Comparison of ENCODE assay signal across 14 mouse cellular contexts in the genomic region with DNA sequence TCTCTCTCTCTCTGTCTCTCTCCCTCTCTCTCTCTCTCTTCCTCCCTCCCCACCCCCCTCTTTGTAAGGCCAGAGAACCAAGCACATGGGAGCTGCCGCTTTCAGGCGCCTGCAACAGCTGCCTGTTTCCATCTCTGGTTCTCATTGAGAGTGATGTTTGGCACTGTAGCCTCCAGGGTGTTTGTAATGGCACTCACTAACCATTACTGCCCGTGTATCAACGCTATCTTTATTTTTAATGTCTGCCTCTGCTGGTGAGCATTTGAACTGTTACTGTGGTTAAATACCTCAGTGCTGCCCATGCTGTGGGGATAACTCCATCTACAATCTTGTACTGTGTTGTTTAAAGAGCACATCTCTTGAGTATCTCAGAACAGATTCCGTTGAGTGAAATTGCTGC. TPM values are rescaled to one million over a fixed set of nuclear protein-coding genes. Genes with fewer than 3 reads are reported as not detected.
DNase-seq lines count a peak whose midpoint lies in the region; ATAC-seq and TF ChIP-seq lines count a peak whose summit lies in the region.
"Had no signal": no experiment of that assay in that cellular context is flagged by ENCODE, and none has a peak within 500 bp of the region (broad histone marks: within the 10 kb centered on the region; RNA-seq: fewer than 3 reads in every experiment).

No protein-coding gene starts in this region.

- peaks cover 9% of the 10 kb centered on the region for H3K4me1 ChIP-seq in liver, embryonic 15.5 days (replicated peaks)
- H3K4me1 ChIP-seq in liver, embryonic 12.5 days: peaks cover 16% of the 10 kb centered on the region
- H3K4me1 ChIP-seq in bone marrow macrophage, adult 2 months (ENCODE audit: control insufficient read depth, insufficient read depth, low read length): peaks cover 33% of the 10 kb centered on the region

- no peak for TF ChIP-seq POLR2A in bone marrow macrophage, adult 2 months (IDR thresholded peaks at IDR 0.05; ENCODE audit: borderline replicate concordance, low read depth, low read length)

- DNase-seq in CD4-positive, CD25-positive, alpha-beta regulatory T cell, adult 2 months (ENCODE audit: low read depth, low spot score): peak; percentile 20
- no peak for DNase-seq in cerebellum, adult 18-20 months
- no peak for DNase-seq in thymus, adult 18-20 months
- DNase-seq: cerebellum, adult 11 months; gastrocnemius, postnatal 36 days had no signal

- H3K9me3 ChIP-seq in liver, embryonic 15.5 days (replicated peaks): no peaks in the 10 kb centered on the region
- H3K9me3 ChIP-seq in liver, embryonic 12.5 days (replicated peaks): no peaks in the 10 kb centered on the region
- H3K9me3 ChIP-seq: forebrain, embryonic 10.5 days; heart, embryonic 13.5 days; hindbrain, embryonic 12.5 days; midbrain, embryonic 15.5 days had no signal

- H3K36me3 ChIP-seq in liver, embryonic 15.5 days (replicated peaks): no peaks in the 10 kb centered on the region
- H3K36me3 ChIP-seq in liver, embryonic 12.5 days: no peaks in the 10 kb centered on the region
- H3K36me3 ChIP-seq: forebrain, embryonic 10.5 days; heart, embryonic 13.5 days; hindbrain, embryonic 12.5 days; midbrain, embryonic 15.5 days had no signal

- peak overlapping the region; percentile 18; the same call in 1 of the 2 replicates for H3K4me2 ChIP-seq in liver, embryonic 15.5 days
- no peak overlapping the region for H3K4me2 ChIP-seq in liver, embryonic 12.5 days
- H3K4me2 ChIP-seq: heart, embryonic 13.5 days; hindbrain, embryonic 12.5 days; midbrain, embryonic 15.5 days had no signal

- H3K4me3 ChIP-seq in liver, embryonic 15.5 days (replicated peaks): no peak overlapping the region
- no peak overlapping the region for H3K4me3 ChIP-seq in liver, embryonic 12.5 days
- H3K4me3 ChIP-seq in bone marrow macrophage, adult 2 months (ENCODE audit: insufficient read depth, low read length): peak overlapping the region; percentile 20
- H3K4me3 ChIP-seq: forebrain, embryonic 10.5 days; heart, embryonic 13.5 days; hindbrain, embryonic 12.5 days; midbrain, embryonic 15.5 days had no signal

- ATAC-seq in CD4-positive, CD25-positive, alpha-beta regulatory T cell, adult 4 months: no peak
- ATAC-seq in liver, embryonic 15.5 days (ENCODE audit: insufficient read depth): no peak
- no peak for ATAC-seq in liver, embryonic 12.5 days
- peak; percentile 78 for ATAC-seq in megakaryocyte-erythroid progenitor cell, adult 5-6 weeks (replicated peaks; ENCODE audit: low FRiP score, low TSS enrichment, poor library complexity, severe bottlenecking)
- ATAC-seq: midbrain, embryonic 15.5 days had no signal

- no peak for TF ChIP-seq CTCF in bone marrow macrophage, adult 2 months (IDR thresholded peaks at IDR 0.05; ENCODE audit: low read depth, low read length)

- peaks cover 90% of the 10 kb centered on the region for H3K27me3 ChIP-seq in liver, embryonic 15.5 days
- H3K27me3 ChIP-seq in liver, embryonic 12.5 days (replicated peaks): peaks cover 97% of the 10 kb centered on the region

- H3K27ac ChIP-seq in liver, embryonic 15.5 days (replicated peaks): no peak overlapping the region
- no peak overlapping the region for H3K27ac ChIP-seq in liver, embryonic 12.5 days
- H3K27ac ChIP-seq in bone marrow macrophage, adult 2 months (ENCODE audit: insufficient read depth, low read depth, low read length): peak overlapping the region; percentile 67
- H3K27ac ChIP-seq: forebrain, embryonic 10.5 days; heart, embryonic 13.5 days; hindbrain, embryonic 12.5 days; midbrain, embryonic 15.5 days had no signal

- no peak overlapping the region for H3K9ac ChIP-seq in liver, embryonic 15.5 days
- H3K9ac ChIP-seq in liver, embryonic 12.5 days: no peak overlapping the region
- H3K9ac ChIP-seq: heart, embryonic 13.5 days; hindbrain, embryonic 12.5 days; midbrain, embryonic 15.5 days had no signal

- WGBS in liver, embryonic 15.5 days (ENCODE audit: insufficient replicate concordance): 26% methylated on average over 5 of the region's 5 CpGs
- 41% methylated on average over 5 of the region's 5 CpGs for WGBS in liver, embryonic 12.5 days (ENCODE audit: insufficient replicate concordance)

RNA-seq across cellular contexts. Expression of a gene that starts 4.6 kb away (rescaled TPM):
- polyA plus RNA-seq in CD4-positive, CD25-positive, alpha-beta regulatory T cell, adult 4 months (2017; shearing (Covaris generic)): not detected
- polyA plus RNA-seq in liver, embryonic 15.5 days (2015; fragmentation: Nextera tagmentation; extraction: Ambion mirVana): 0.07 and 0.10 TPM in 2 replicates
- polyA plus RNA-seq in liver, embryonic 12.5 days (2016; fragmentation: Nextera tagmentation; extraction: Ambion mirVana): 0.06 and 0.10 TPM in 2 replicates
- polyA plus RNA-seq in bone marrow macrophage, adult 2 months (2012; ENCODE audit: insufficient read depth, insufficient read length, missing spikeins): 0.64 TPM in 1 of 2 replicates, not detected in the other
- not detected in 2 replicates for total RNA-seq in megakaryocyte-erythroid progenitor cell, adult 5-6 weeks (2014; fragmentation: Nextera tagmentation)
- not detected in 2 replicates for total RNA-seq in megakaryocyte-erythroid progenitor cell, adult 5-6 weeks (2017)

RNA-seq across cellular contexts. Expression of a gene that starts 21.2 kb away (rescaled TPM):
- not detected for polyA plus RNA-seq in CD4-positive, CD25-positive, alpha-beta regulatory T cell, adult 4 months (2017; shearing (Covaris generic))
- 0.08 and 0.13 TPM in 2 replicates for polyA plus RNA-seq in liver, embryonic 15.5 days (2015; fragmentation: Nextera tagmentation; extraction: Ambion mirVana)
- 0.11 and 0.12 TPM in 2 replicates for polyA plus RNA-seq in liver, embryonic 12.5 days (2016; fragmentation: Nextera tagmentation; extraction: Ambion mirVana)
- polyA plus RNA-seq in bone marrow macrophage, adult 2 months (2012; ENCODE audit: insufficient read depth, insufficient read length, missing spikeins): not detected in 2 replicates
- not detected in 2 replicates for total RNA-seq in megakaryocyte-erythroid progenitor cell, adult 5-6 weeks (2014; fragmentation: Nextera tagmentation)
- total RNA-seq in megakaryocyte-erythroid progenitor cell, adult 5-6 weeks (2017): not detected in 2 replicates
